Mouse (Mus musculus) cerebellum, adult 11-12 months (tissue): ENCODE data around the gene Pfkfb2.

Source experiments
- DNase-seq: peaks from one replicate; pipeline ENCODE4 v3.0.0; 2022

The Pfkfb2 gene

DNA sequence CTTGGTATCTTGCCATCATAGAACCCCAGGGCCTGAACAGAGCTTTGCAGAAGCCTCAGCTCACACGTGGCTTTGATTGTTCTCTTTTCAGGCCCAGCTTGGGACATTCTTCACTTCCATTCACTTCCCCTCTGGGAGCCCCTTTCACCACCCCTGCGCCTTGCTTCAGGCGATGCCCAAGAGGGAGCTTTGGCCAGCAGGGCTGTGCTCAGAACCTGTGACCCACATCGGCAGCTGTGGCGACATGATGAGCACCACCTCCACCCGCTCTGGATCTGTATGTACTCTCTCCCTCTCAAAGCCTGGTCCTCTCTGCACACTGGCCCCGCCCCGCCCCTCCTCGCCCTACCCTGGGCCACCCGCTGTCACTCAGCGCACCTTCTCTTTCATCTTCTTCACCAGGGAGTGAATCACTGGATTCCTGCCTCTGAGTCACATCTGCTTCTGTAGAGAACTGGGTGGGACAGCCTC is 8.4 kb upstream of the Pfkfb2 start:
- DNase-seq = no peak

DNA sequence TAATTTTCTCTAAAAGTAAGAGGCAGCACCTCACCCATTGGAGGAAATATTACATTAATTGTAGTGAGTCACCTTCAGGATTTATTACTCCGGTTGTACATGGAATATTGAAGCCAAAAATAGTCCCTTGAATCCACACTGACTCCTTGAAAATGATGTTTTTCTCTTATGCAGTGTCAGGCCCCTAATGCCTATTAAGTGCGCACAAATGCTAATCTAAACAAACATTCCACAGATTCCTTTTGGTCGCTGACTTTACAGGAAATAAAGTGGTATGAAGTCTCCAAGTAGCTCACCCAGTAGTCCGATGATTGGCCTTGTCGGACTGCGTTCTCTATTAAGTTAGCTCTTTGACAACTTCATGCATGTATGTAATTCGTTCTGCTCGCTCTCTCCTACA is 5.8 kb upstream of the Pfkfb2 start:
- DNase-seq = no peak

DNA sequence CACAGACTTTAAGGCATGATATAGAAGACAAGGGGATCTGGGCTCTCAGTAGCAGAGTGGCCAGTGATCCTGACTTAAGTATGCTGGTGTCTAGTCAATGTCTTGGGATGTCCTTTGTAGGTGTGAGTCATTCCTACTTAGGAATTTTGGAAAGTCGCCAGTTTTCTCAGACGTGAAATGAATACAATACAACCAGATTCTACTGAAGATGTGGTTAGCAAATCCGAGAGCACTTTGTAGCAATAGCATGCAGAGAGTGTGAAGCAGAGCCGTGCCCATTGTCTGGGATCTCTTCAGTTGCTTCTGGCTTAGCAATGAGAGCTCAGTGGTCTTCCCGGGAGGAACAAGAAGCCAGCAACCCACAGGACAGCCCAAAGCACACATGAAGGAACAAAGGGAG is 5.4 kb upstream of the Pfkfb2 start:
- DNase-seq = no peak

GRCm38 (mm10) chr1:130733671-130734070 is 4.6 kb upstream of the Pfkfb2 start:
- no peak for DNase-seq

DNA sequence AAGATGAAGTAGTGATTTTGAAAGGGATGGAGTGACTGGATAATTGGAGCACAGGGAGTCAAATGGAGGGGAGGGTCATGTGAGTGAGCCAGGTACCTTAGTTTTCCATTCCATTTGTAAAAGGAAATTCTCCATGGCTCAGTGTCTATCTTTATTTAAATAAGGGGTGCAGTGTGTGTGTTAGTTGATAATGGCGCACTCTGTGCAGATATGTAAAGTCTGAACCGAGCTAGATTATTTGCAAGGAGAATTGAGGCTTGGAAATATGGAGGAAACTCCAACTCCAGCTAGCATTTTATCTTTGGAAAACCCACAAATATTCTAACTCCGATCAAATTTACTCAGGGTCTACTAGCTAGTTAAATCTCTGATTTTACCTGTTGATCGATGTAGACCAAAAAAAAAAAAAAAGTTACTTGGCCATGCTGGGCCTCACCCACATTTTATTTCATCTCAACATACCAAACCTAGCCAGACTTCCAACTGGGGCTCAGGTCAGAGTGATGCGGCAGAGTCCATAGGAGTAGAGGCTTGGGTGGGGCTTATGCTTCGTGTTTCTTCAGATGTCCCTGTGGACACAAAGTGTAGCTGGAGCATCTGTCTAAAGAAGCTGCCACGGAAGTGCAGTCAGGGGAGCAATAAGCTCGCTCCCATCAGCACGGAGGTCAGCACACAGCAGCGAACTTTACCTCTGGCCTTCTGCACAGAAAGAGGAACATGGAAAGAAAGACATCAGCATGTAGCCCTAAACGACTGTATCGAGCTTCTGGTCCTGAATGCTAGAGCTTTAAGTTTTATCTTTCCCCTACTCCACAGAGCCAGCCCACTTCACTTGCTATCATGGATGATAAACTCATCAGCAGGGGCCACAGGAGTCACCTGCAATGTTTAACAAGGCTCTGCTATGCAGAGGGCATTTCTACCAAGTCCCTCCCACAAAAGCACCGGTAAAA is 3.9 kb upstream of the Pfkfb2 start:
- no peak for DNase-seq

- no peak for DNase-seq
Observed at GRCm38 (mm10) chr1:130731741-130732337, 2.8 kb upstream of the Pfkfb2 start, which contains the start of gene AA986860. Gene AA986860 (plus strand): TSS chr1:130731976.

DNA sequence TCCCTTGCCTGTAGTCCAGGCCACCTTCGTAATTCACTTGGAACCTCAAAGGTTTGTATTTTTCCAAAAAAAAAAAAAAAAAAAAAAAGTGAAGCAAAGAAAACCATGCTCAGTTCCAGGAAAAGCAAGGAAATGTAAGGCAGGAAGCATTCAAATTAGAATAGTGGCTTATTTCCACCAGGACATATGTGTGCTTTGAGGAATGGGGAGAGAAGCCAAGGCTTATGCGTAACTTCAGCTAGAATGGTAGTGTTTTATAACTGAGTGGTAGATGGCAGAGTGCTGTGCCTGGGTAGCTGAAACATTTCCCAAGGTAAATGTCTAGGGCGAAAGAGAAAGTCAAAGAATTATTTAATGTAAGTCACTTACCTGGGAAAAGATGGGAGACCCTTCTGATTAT is 345 bp downstream of the Pfkfb2 start:
- DNase-seq = no peak

- no peak for DNase-seq
Observed at GRCm38 (mm10) chr1:130728070-130728469, 983 bp downstream of the Pfkfb2 start.

DNA sequence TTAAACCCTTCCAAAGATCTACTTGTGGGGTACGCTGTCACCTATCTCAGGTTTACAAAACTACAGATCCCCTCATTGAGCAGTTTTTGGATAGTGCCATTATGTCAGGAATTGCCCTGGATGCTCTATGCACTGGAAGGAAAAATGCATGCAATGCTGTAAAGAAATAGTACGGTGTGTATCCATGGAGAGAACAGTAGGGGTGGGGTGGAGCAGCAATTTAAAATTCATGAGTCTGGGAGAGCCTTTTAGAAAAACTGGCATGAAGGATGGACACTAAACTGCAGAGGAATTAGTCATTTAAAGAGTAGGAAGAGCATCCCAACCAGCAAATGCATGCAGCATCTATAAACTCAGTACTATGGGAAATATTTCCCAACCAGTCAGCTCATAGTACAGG is 2.7 kb downstream of the Pfkfb2 start:
- DNase-seq = no peak

- no peak for DNase-seq
Observed at GRCm38 (mm10) chr1:130724206-130724605, 4.8 kb downstream of the Pfkfb2 start.

- peak; percentile 90 for DNase-seq
Observed at GRCm38 (mm10) chr1:130717291-130717871, 11.7 kb downstream of the Pfkfb2 start, which contains the start of gene Yod1. Gene Yod1 (plus strand): TSS chr1:130717327.

DNA sequence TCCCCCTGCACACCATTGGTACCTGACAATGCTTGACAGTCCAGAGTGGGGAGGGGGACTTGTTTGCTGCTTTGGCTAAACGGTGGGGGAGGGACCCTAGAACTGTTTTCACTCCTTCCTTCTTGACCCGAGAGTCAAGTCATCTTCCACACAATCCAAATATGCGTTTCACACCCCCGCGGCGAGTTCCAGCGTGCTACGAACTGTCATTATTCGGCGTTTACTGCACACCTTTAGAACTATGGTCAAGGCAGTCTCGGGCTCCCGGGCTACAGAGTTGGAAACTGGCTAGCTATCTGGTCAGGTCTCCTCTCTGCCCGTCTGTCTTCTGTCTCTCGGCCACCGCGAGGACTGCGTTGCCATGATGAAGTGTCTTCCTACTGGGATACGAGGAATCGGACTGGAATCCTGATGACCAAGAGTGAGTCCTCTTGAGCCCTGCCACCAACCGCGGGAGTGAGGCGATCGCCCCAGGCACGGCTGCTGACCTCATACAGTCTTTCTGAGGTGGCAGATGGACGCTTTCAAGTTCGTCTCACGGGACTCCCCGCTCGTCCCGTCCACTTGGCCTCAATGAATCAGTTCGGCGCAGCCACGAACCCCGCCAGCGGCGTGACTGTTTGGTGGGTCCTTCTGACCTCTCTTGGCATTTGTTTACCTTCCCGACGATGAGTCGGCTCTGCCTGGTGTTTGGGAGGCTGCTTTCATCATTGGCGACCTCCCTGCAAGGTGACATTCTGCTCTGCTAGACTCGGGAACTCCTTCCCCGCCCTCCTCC is 12.4 kb downstream of the Pfkfb2 start:
- DNase-seq = no peak

- DNase-seq = no peak
Observed at GRCm38 (mm10) chr1:130716218-130716512, 12.9 kb downstream of the Pfkfb2 start.

DNA sequence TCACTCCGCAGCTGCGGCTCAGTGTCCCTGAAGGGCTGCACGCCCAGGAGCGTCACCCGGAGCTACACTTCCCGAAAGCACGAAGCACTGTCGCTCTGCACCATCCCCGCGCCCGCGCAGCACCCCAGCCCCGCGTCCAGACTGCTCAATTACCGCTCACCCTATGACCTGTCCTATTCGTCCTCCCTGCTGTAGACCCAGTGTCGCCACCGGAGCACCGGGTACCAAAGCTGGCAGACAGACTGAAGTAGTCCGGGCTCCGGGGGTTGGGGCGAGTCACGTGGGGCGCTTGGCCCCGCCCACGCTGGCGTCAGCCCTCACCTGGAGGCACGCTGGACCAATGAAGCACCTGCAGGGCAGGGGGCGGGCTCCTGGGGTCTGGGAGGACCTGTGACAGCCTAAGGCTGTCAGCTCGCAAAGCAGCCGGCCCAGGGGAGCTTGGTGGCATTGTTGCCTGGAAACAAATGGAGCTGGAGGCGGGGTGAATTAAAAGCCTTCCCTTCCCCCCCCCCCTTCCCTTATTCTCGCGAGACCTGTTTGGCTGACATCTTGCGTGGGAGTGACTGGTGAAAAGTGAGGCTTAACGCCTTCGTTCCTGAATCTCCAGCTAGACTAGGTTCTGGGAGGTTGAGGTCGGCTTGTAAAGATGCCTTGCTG is 13.4 kb downstream of the Pfkfb2 start, which contains the start of gene Gm29427:
Gene Gm29427, minus strand, starts transcription at position 239 of the 657 bp plus-strand sequence.
- DNase-seq = peak; percentile 99

DNA sequence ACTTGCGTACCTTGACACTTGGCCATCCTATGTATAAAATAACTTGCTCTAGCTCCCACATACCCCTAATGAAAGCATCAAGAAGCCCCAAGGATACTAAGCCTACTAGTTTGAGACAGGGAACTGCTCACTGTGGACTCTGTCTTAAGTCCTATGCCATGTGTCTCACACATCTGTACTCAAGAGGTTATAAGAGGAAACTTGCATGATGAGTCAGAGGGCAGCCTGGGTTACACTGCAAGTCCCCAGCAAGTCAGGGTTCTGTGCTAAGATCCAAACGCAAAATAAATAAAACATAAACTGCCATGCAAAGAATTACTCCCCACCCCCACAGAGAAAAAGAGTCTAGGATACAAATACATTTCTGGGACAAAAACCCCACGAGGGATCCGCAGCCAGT is 15.0 kb downstream of the Pfkfb2 start:
- no peak for DNase-seq

- no peak for DNase-seq
Observed at GRCm38 (mm10) chr1:130710283-130711080, 18.6 kb downstream of the Pfkfb2 start.

DNA sequence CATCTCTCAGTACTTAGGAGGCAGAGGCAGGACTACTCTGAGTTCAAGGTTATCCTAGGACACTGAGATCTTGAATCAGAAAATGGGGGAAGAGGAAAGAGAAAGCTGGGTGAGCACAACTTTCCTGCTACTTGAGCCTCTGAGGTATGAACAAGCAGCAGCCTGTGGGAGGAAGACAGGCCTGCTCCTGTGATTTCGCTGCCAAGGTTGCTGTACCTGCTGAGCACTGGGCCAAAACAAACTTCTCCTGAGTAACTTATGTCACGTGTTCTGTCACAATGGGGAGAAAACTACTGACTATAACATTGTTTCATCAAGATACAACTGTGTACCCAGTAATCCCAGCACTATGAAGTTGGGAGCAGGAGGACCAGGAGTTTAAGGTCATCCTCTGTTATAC is 25.4 kb downstream of the Pfkfb2 start:
- no peak for DNase-seq

GRCm38 (mm10) chr1:130701976-130702375 is 27.1 kb downstream of the Pfkfb2 start:
- no peak for DNase-seq

- peak; percentile 51 for DNase-seq
Observed at GRCm38 (mm10) chr1:130699937-130700633, 29.0 kb downstream of the Pfkfb2 start.

- DNase-seq = no peak
Observed at GRCm38 (mm10) chr1:130698601-130699000, 30.5 kb downstream of the Pfkfb2 start.

DNA sequence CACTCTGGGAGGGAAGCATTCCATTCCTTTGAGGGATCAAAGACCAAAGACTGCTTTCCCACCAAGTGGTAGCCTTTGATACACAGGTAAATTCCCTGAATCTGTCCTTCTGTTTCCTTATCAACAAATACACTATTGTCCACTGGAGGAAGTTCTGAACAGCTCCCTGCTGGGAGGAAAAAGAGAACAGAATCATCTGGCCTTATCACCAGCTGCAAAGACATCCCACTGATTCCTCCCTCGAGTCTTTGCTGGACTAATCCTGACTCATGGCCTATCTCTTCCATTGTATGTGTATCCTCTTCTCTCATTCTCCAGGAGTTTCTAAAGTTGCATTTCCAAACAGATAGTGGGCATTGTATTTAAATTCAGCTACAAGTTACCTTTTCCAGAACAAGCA is 45.1 kb downstream of the Pfkfb2 start:
- no peak for DNase-seq
